Mouse (Mus musculus) kidney, postnatal 0 days (tissue): ENCODE data around the gene Ociad1. TPM values are rescaled to one million over a fixed set of nuclear protein-coding genes. Genes with fewer than 3 reads are reported as not detected.

Experiments used
- ATAC-seq: fragments of 200-750 bp; cut with Nextera tagmentation; replicated peaks from 2 replicates; pipeline ENCODE4 v1.8.0; 2017; ENCODE audit warnings: low read depth, moderate number of reproducible peaks, moderate TSS enrichment, moderate library complexity; ENCODE audit not compliant: low FRiP score
- DNase-seq: peaks from one replicate; pipeline ENCODE4 v3.0.0-alpha.2; 2016; ENCODE audit warnings: low spot score
- H3K27ac ChIP-seq: fragments of 300-500 bp; sonication (generic); 2 replicates; pipeline ENCODE4 v1.5.1; 2014; ENCODE audit warnings: mild to moderate bottlenecking
- H3K27me3 ChIP-seq: fragments of 300-500 bp; sonication (generic); 2 replicates; pipeline ENCODE4 v1.6.1; 2014; ENCODE audit warnings: low read length, mixed read lengths; ENCODE audit not compliant: insufficient read depth
- H3K36me3 ChIP-seq: fragments of 300-500 bp; sonication (generic); 2 replicates; pipeline ENCODE4 v1.6.1; 2014; ENCODE audit warnings: low read length, mixed read lengths; ENCODE audit not compliant: insufficient read depth
- H3K4me1 ChIP-seq: fragments of 300-500 bp; sonication (generic); replicated peaks from 2 replicates; pipeline ENCODE4 v1.6.1; 2014; ENCODE audit warnings: antibody characterized with exemption, low read length, mixed read lengths; ENCODE audit not compliant: insufficient read depth
- H3K4me2 ChIP-seq: fragments of 300-500 bp; sonication (generic); 2 replicates; pipeline ENCODE4 v1.6.1; 2014; ENCODE audit warnings: mild to moderate bottlenecking, low read length, moderate library complexity, mixed read lengths
- H3K4me3 ChIP-seq: fragments of 300-500 bp; sonication (generic); replicated peaks from 2 replicates; pipeline ENCODE4 v1.5.1; 2014; ENCODE audit warnings: low read depth, low read length
- H3K9ac ChIP-seq: fragments of 300-500 bp; sonication (generic); 2 replicates; pipeline ENCODE4 v1.6.1; 2014; ENCODE audit warnings: low read depth, low read length
- H3K9me3 ChIP-seq: fragments of 300-500 bp; sonication (generic); replicated peaks from 2 replicates; pipeline ENCODE4 v1.6.1; 2016; ENCODE audit warnings: low read length, inconsistent platforms, mixed read lengths
- CTCF ChIP-seq: IDR thresholded peaks from 2 replicates; pipeline ENCODE4 v1.5.1; 2016; ENCODE audit warnings: antibody characterized with exemption, low read depth, mild to moderate bottlenecking, moderate library complexity
- WGBS: fragments of 180-500 bp; shearing (Covaris S2); extraction: QIAGEN DNeasy Blood & Tissue Kit; methylation state at CpG from one replicate; pipeline ENCODE4 v1.1.7; 2014; 5-methylcytosine and 5-hydroxymethylcytosine counted together
- polyA plus RNA-seq: library from polyadenylated mRNA; unstranded; fragments of >200 nt; fragmentation: Nextera tagmentation; extraction: Ambion mirVana; gene quantifications from 2 replicates; pipeline ENCODE4 v1.2.1, GENCODE M21; 2015

Gene Ociad1
- polyA plus RNA-seq, 1 experiment from 2014 or later, result 209 TPM

GRCm38 (mm10) chr5:73279732-73280566 is 12.6 kb upstream of the Ociad1 start:
- Histone ChIP-seq H3K4me1 (peaks cover 8% of the 10 kb centered on the region; the same call in 1 of the 2 replicates), H3K9me3 (no peaks in the 10 kb centered on the region), H3K27me3 (no peaks in the 10 kb centered on the region), H3K4me2 (no peak overlapping the region), H3K9ac (no peak overlapping the region), H3K27ac (peak overlapping the region; percentile 62), H3K36me3 (no peaks in the 10 kb centered on the region), H3K4me3 (no peak overlapping the region)
- ATAC-seq, result no peak
- peak; percentile 80 for DNase-seq
- 27% methylated on average over 4 of the region's 4 CpGs for WGBS
- no peak for TF ChIP-seq CTCF

- WGBS, result 47% methylated on average over 4 of the region's 4 CpGs
- no peak for ATAC-seq
Measured at GRCm38 (mm10) chr5:73280567-73280850, 12.1 kb upstream of the Ociad1 start.

GRCm38 (mm10) chr5:73284046-73284445 is 8.5 kb upstream of the Ociad1 start:
- no peak for DNase-seq
- H3K4me2 ChIP-seq, result no peak overlapping the region
- H3K4me1 ChIP-seq, result peaks cover 8% of the 10 kb centered on the region; the same call in 1 of the 2 replicates
- TF ChIP-seq CTCF, result no peak
- H3K4me3 ChIP-seq, result no peak overlapping the region
- H3K27ac ChIP-seq, result no peak overlapping the region
- H3K36me3 ChIP-seq, result no peaks in the 10 kb centered on the region
- H3K9ac ChIP-seq, result no peak overlapping the region
- H3K9me3 ChIP-seq, result no peaks in the 10 kb centered on the region
- H3K27me3 ChIP-seq, result no peaks in the 10 kb centered on the region
- ATAC-seq, result no peak

More at GRCm38 (mm10) chr5:73280567-73280850, 12.1 kb upstream of the Ociad1 start:
- H3K4me2 ChIP-seq, result no peak overlapping the region
- no peak overlapping the region for H3K4me3 ChIP-seq
- H3K9me3 ChIP-seq, result no peaks in the 10 kb centered on the region
- peaks cover 8% of the 10 kb centered on the region; the same call in 1 of the 2 replicates for H3K4me1 ChIP-seq
- H3K9ac ChIP-seq, result no peak overlapping the region
- no peaks in the 10 kb centered on the region for H3K27me3 ChIP-seq
- TF ChIP-seq CTCF, result no peak
- H3K36me3 ChIP-seq, result no peaks in the 10 kb centered on the region
- H3K27ac ChIP-seq, result peak overlapping the region; percentile 57
- no peak for DNase-seq

DNA sequence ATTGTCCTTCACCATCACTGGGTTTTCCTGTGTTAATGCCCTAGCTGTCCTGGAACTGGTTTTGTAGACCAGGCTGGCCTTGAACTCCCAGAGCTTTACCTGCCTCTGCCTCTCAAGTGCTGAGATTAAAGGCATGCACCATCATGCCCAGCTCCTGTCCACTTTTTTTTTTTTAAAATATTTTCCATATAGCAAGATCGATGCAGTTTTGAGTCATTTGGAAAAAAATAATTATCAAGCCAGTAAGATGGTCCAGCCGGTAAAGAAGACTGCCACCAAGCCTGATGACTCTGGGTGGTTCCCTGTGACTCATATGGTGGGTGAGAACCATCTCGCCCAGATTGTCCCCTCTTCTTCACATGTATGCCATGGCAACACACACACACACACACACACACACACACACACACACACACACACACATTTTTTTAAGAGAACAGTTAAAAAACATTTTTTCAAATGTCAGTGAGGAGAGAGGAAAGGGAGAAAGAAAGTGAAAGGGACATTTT is 7.1 kb upstream of the Ociad1 start:
- Histone ChIP-seq H3K4me2 (no peak overlapping the region), H3K9me3 (no peaks in the 10 kb centered on the region), H3K36me3 (no peaks in the 10 kb centered on the region), H3K4me1 (no peaks in the 10 kb centered on the region), H3K27me3 (no peaks in the 10 kb centered on the region), H3K27ac (no peak overlapping the region), H3K4me3 (no peak overlapping the region), H3K9ac (no peak overlapping the region)
- DNase-seq (no peak), ATAC-seq (no peak)
- WGBS, result 94% methylated on average over 3 of the region's 3 CpGs
- TF ChIP-seq CTCF, result no peak

- ATAC-seq (no peak), DNase-seq (no peak)
- H3K27me3 ChIP-seq, result no peaks in the 10 kb centered on the region
Measured at GRCm38 (mm10) chr5:73286603-73287002, 6.0 kb upstream of the Ociad1 start.

GRCm38 (mm10) chr5:73289900-73290299 is 2.7 kb upstream of the Ociad1 start:
- no peaks in the 10 kb centered on the region for H3K27me3 ChIP-seq
- H3K36me3 ChIP-seq, result 0 out of 2 replicates have a peak, but pooled peaks cover 2% of the 10 kb centered on the region
- no peaks in the 10 kb centered on the region for H3K4me1 ChIP-seq
- TF ChIP-seq CTCF, result no peak
- H3K4me3 ChIP-seq, result no peak overlapping the region
- WGBS, result 68% methylated on average over 2 of the region's 2 CpGs
- H3K9me3 ChIP-seq, result no peaks in the 10 kb centered on the region
- no peak for DNase-seq
- no peak overlapping the region for H3K4me2 ChIP-seq
- no peak overlapping the region for H3K9ac ChIP-seq
- no peak overlapping the region for H3K27ac ChIP-seq
- ATAC-seq, result no peak

More at GRCm38 (mm10) chr5:73286603-73287002, 6.0 kb upstream of the Ociad1 start:
- Histone ChIP-seq H3K9ac (no peak overlapping the region), H3K36me3 (no peaks in the 10 kb centered on the region), H3K4me3 (no peak overlapping the region), H3K4me1 (no peaks in the 10 kb centered on the region), H3K27ac (no peak overlapping the region), H3K9me3 (no peaks in the 10 kb centered on the region), H3K4me2 (no peak overlapping the region)
- WGBS, result 52% methylated on average over 5 of the region's 5 CpGs
- TF ChIP-seq CTCF, result no peak
